Mouse (Mus musculus): ENCODE data around the gene Spata17.

The Spata17 gene

DNA sequence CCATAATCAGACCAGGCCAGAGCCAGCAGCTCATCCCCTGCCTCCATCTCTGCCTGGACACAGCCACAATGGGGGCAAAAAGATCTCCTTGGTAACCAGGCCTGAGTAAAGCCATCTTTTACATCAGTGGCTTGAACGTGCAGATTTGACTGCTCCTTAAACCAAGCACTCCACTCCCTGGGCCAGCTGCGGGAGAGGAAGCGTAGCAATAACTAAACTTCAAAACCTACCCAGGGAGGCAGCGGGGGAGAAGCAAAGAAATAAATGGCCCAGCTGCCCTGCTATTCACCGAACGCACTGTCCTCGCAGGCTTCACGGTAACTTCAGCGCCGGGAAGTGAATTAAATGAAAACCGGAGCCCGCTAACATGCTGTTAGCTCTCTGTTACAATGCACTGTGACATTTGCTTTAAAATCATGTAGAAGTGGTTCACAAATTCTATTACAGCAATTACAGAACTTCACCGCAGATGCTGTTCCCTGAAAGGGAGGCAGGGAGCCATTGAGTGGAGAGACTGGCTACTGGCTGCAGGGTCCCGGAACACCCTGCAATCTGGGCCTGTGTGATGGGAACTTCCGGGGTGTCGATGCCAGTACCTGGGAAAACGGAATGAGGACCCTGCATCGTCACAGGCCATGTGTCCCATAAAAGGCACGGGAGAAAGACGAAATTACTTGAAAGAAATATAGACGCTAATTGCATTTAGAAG, 217.5 kb downstream of the Spata17 start:
- 82% methylated on average over 21 of the region's 21 CpGs for WGBS

All from cerebral cortex, adult 2 months (tissue).